21 mouse cellular contexts compared by ENCODE assay signal in genomic region chr10:109129068-109129467, GRCm38 (mm10).
DNase-seq lines count a peak whose midpoint lies in the region; ATAC-seq and TF ChIP-seq lines count a peak whose summit lies in the region.
"Had no signal": no experiment of that assay in that cellular context is flagged by ENCODE, and none has a peak within 500 bp of the region (broad histone marks: within the 10 kb centered on the region; RNA-seq: fewer than 3 reads in every experiment).

No protein-coding gene starts in this region.

- no peak overlapping the region for H3K9ac ChIP-seq in forebrain, embryonic 11.5 days (ENCODE audit: low read length)
- H3K9ac ChIP-seq in forebrain, postnatal 0 days = no peak overlapping the region
- no peak overlapping the region for H3K9ac ChIP-seq in liver, embryonic 11.5 days (ENCODE audit: low read depth, low read length)
- no peak overlapping the region for H3K9ac ChIP-seq in liver, embryonic 12.5 days
- H3K9ac ChIP-seq in stomach, embryonic 16.5 days (ENCODE audit: low read length) = no peak overlapping the region
- H3K9ac ChIP-seq: forebrain, embryonic 12.5 days; intestine, embryonic 15.5 days; kidney, embryonic 15.5 days; limb, embryonic 15.5 days; neural tube, embryonic 13.5 days; stomach, embryonic 15.5 days had no signal

- no peak overlapping the region for H3K4me2 ChIP-seq in forebrain, embryonic 11.5 days (ENCODE audit: low read depth, low read length, severe bottlenecking)
- no peak overlapping the region for H3K4me2 ChIP-seq in forebrain, postnatal 0 days (ENCODE audit: low read depth)
- no peak overlapping the region for H3K4me2 ChIP-seq in liver, embryonic 11.5 days
- no peak overlapping the region for H3K4me2 ChIP-seq in liver, embryonic 12.5 days
- no peak overlapping the region for H3K4me2 ChIP-seq in stomach, embryonic 16.5 days (ENCODE audit: low read depth, low read length)
- H3K4me2 ChIP-seq: forebrain, embryonic 12.5 days; intestine, embryonic 15.5 days; kidney, embryonic 15.5 days; limb, embryonic 15.5 days; neural tube, embryonic 13.5 days; stomach, embryonic 15.5 days had no signal

- no peaks in the 10 kb centered on the region for H3K36me3 ChIP-seq in forebrain, embryonic 11.5 days (ENCODE audit: control insufficient read depth, insufficient read depth, low read length)
- H3K36me3 ChIP-seq in forebrain, postnatal 0 days (ENCODE audit: insufficient read depth) = no peaks in the 10 kb centered on the region
- no peaks in the 10 kb centered on the region for H3K36me3 ChIP-seq in liver, embryonic 11.5 days (ENCODE audit: control insufficient read depth, insufficient read depth, low read length)
- H3K36me3 ChIP-seq in liver, embryonic 12.5 days = no peaks in the 10 kb centered on the region
- no peaks in the 10 kb centered on the region for H3K36me3 ChIP-seq in stomach, embryonic 16.5 days (ENCODE audit: control insufficient read depth, insufficient read depth, low read length)
- H3K36me3 ChIP-seq: forebrain, embryonic 12.5 days; intestine, embryonic 15.5 days; kidney, embryonic 15.5 days; limb, embryonic 15.5 days; neural tube, embryonic 13.5 days; stomach, embryonic 15.5 days had no signal

- TF ChIP-seq CTCF in forebrain, postnatal 0 days (IDR thresholded peaks at IDR 0.05; ENCODE audit: low read depth) = no peak

- ATAC-seq in forebrain, embryonic 11.5 days (replicated peaks; ENCODE audit: low FRiP score) = peak; percentile 18
- no peak for ATAC-seq in forebrain, postnatal 0 days
- 0 out of 2 replicates have a peak, but pooled peaks have one; percentile 12 for ATAC-seq in liver, embryonic 11.5 days (replicated peaks; ENCODE audit: low FRiP score)
- no peak for ATAC-seq in liver, embryonic 12.5 days
- peak; percentile 25; the same call in 1 of the 2 replicates for ATAC-seq in stomach, embryonic 16.5 days (ENCODE audit: insufficient read depth, low FRiP score)
- no peak for ATAC-seq in megakaryocyte progenitor cell, adult 5-6 weeks (replicated peaks; ENCODE audit: poor library complexity)
- ATAC-seq: intestine, embryonic 15.5 days had no signal

- DNase-seq in forebrain, embryonic 11.5 days (ENCODE audit: low spot score) = no peak
- DNase-seq in forebrain, postnatal 0 days = no peak
- DNase-seq in liver, embryonic 11.5 days (ENCODE audit: low spot score) = no peak
- peak; percentile 48 for DNase-seq in cerebellum, adult 9-10 months
- no peak for DNase-seq in urinary bladder, postnatal 36 days (ENCODE audit: low spot score in 2 of 2)
- DNase-seq: gastrocnemius, postnatal 25 days; heart, postnatal 4 days; layer of hippocampus, postnatal 36 days; lung, adult 18-20 months; lung, postnatal 36 days; spleen, adult 18-20 months; thymus, postnatal 14 days had no signal

- 92% methylated on average over 3 of the region's 3 CpGs for whole genome bisulfite sequencing in forebrain, embryonic 11.5 days
- WGBS in forebrain, postnatal 0 days = 95% methylated on average over 3 of the region's 3 CpGs
- WGBS in liver, embryonic 11.5 days = 89% methylated on average over 3 of the region's 3 CpGs
- WGBS in liver, embryonic 12.5 days (ENCODE audit: insufficient replicate concordance) = 72% methylated on average over 3 of the region's 3 CpGs
- 92% methylated on average over 3 of the region's 3 CpGs for WGBS in stomach, embryonic 16.5 days

- no peaks in the 10 kb centered on the region for H3K4me1 ChIP-seq in forebrain, embryonic 11.5 days (replicated peaks; ENCODE audit: control insufficient read depth, insufficient read depth, low read length)
- no peaks in the 10 kb centered on the region; the same call in 1 of the 2 replicates for H3K4me1 ChIP-seq in forebrain, postnatal 0 days (ENCODE audit: insufficient read depth)
- no peaks in the 10 kb centered on the region for H3K4me1 ChIP-seq in liver, embryonic 11.5 days (replicated peaks; ENCODE audit: control insufficient read depth, insufficient read depth, low read length)
- no peaks in the 10 kb centered on the region for H3K4me1 ChIP-seq in liver, embryonic 12.5 days
- H3K4me1 ChIP-seq in stomach, embryonic 16.5 days (ENCODE audit: control insufficient read depth, insufficient read depth, low read length) = no peaks in the 10 kb centered on the region
- H3K4me1 ChIP-seq: forebrain, embryonic 12.5 days; intestine, embryonic 15.5 days; kidney, embryonic 15.5 days; limb, embryonic 15.5 days; neural tube, embryonic 13.5 days; stomach, embryonic 15.5 days had no signal

- H3K9me3 ChIP-seq in forebrain, embryonic 11.5 days (ENCODE audit: control insufficient read depth, low read length) = no peaks in the 10 kb centered on the region
- no peaks in the 10 kb centered on the region for H3K9me3 ChIP-seq in forebrain, postnatal 0 days (ENCODE audit: low read length)
- no peaks in the 10 kb centered on the region for H3K9me3 ChIP-seq in liver, embryonic 11.5 days (ENCODE audit: control insufficient read depth, low read length)
- H3K9me3 ChIP-seq in liver, embryonic 12.5 days (replicated peaks) = no peaks in the 10 kb centered on the region
- no peaks in the 10 kb centered on the region for H3K9me3 ChIP-seq in stomach, embryonic 16.5 days (replicated peaks; ENCODE audit: control insufficient read depth, low read length)
- H3K9me3 ChIP-seq: forebrain, embryonic 12.5 days; intestine, embryonic 15.5 days; kidney, embryonic 15.5 days; limb, embryonic 15.5 days; neural tube, embryonic 13.5 days; stomach, embryonic 15.5 days had no signal

- no peaks in the 10 kb centered on the region for H3K27me3 ChIP-seq in forebrain, embryonic 11.5 days (ENCODE audit: control insufficient read depth, insufficient read depth, low read length)
- H3K27me3 ChIP-seq in forebrain, postnatal 0 days (ENCODE audit: insufficient read depth, low read length) = no peaks in the 10 kb centered on the region
- H3K27me3 ChIP-seq in liver, embryonic 11.5 days (replicated peaks; ENCODE audit: control insufficient read depth, insufficient read depth, low read length) = no peaks in the 10 kb centered on the region
- H3K27me3 ChIP-seq in liver, embryonic 12.5 days (replicated peaks) = no peaks in the 10 kb centered on the region
- H3K27me3 ChIP-seq in stomach, embryonic 16.5 days (ENCODE audit: control insufficient read depth, insufficient read depth, low read length) = no peaks in the 10 kb centered on the region
- H3K27me3 ChIP-seq: forebrain, embryonic 12.5 days; intestine, embryonic 15.5 days; kidney, embryonic 15.5 days; limb, embryonic 15.5 days; neural tube, embryonic 13.5 days; stomach, embryonic 15.5 days had no signal

- H3K4me3 ChIP-seq in forebrain, embryonic 11.5 days (ENCODE audit: low read depth, low read length) = no peak overlapping the region
- no peak overlapping the region for H3K4me3 ChIP-seq in forebrain, postnatal 0 days (ENCODE audit: low read depth, low read length)
- H3K4me3 ChIP-seq in liver, embryonic 11.5 days (ENCODE audit: low read depth, low read length) = no peak overlapping the region
- H3K4me3 ChIP-seq in liver, embryonic 12.5 days = no peak overlapping the region
- no peak overlapping the region for H3K4me3 ChIP-seq in stomach, embryonic 16.5 days (replicated peaks; ENCODE audit: low read length)
- H3K4me3 ChIP-seq: forebrain, embryonic 12.5 days; intestine, embryonic 15.5 days; kidney, embryonic 15.5 days; limb, embryonic 15.5 days; neural tube, embryonic 13.5 days; stomach, embryonic 15.5 days had no signal

- H3K27ac ChIP-seq in forebrain, embryonic 11.5 days (ENCODE audit: low read depth, low read length) = no peak overlapping the region
- H3K27ac ChIP-seq in forebrain, postnatal 0 days (ENCODE audit: low read depth, low read length) = no peak overlapping the region
- H3K27ac ChIP-seq in liver, embryonic 11.5 days (ENCODE audit: low read depth, low read length) = no peak overlapping the region
- no peak overlapping the region for H3K27ac ChIP-seq in liver, embryonic 12.5 days
- no peak overlapping the region for H3K27ac ChIP-seq in stomach, embryonic 16.5 days (ENCODE audit: low read length)
- H3K27ac ChIP-seq: forebrain, embryonic 12.5 days; intestine, embryonic 15.5 days; kidney, embryonic 15.5 days; limb, embryonic 15.5 days; neural tube, embryonic 13.5 days; stomach, embryonic 15.5 days had no signal

Comparison
In these comparisons a context has a peak if more than half of its experiments do, and no peak if none do; other contexts are left out.
1. ATAC-seq: peak in forebrain, embryonic 11.5 days (single experiment), liver, embryonic 11.5 days (single experiment) and stomach, embryonic 16.5 days (single experiment); none in forebrain, postnatal 0 days (single experiment), liver, embryonic 12.5 days (single experiment) and megakaryocyte progenitor cell, adult 5-6 weeks (single experiment).